Mouse (Mus musculus) hindbrain, embryonic 13.5 days (tissue): Measurements from ENCODE around the gene Camkv. TPM values are rescaled to one million over a fixed set of nuclear protein-coding genes. Genes with fewer than 3 reads are reported as not detected.

Experiments used
- ATAC-seq: fragments of 200-750 bp; cut with Nextera tagmentation; 2 replicates; pipeline ENCODE4 v1.8.0; 2017; ENCODE audit warnings: moderate TSS enrichment; ENCODE audit not compliant: low FRiP score
- H3K27ac ChIP-seq: fragments of 300-500 bp; sonication (generic); 2 replicates; pipeline ENCODE4 v1.5.1; 2015; ENCODE audit warnings: inconsistent platforms, mild to moderate bottlenecking, moderate library complexity
- H3K27me3 ChIP-seq: fragments of 300-500 bp; sonication (generic); 2 replicates; pipeline ENCODE4 v1.6.1; 2015; ENCODE audit warnings: mild to moderate bottlenecking, inconsistent platforms
- H3K36me3 ChIP-seq: fragments of 300-500 bp; sonication (generic); 2 replicates; pipeline ENCODE4 v1.6.1; 2015; ENCODE audit warnings: mild to moderate bottlenecking, inconsistent platforms
- H3K4me1 ChIP-seq: fragments of 300-500 bp; sonication (generic); replicated peaks from 2 replicates; pipeline ENCODE4 v1.6.1; 2015; ENCODE audit warnings: inconsistent platforms
- H3K4me2 ChIP-seq: fragments of 300-500 bp; sonication (generic); 2 replicates; pipeline ENCODE4 v1.6.1; 2015; ENCODE audit warnings: inconsistent platforms, mild to moderate bottlenecking, moderate library complexity
- H3K4me3 ChIP-seq: fragments of 300-500 bp; sonication (generic); 2 replicates; pipeline ENCODE4 v1.5.1; 2015; ENCODE audit warnings: mild to moderate bottlenecking, inconsistent platforms
- H3K9ac ChIP-seq: fragments of 300-500 bp; sonication (generic); 2 replicates; pipeline ENCODE4 v1.6.1; 2015; ENCODE audit warnings: mild to moderate bottlenecking, inconsistent platforms
- H3K9me3 ChIP-seq: fragments of 300-500 bp; sonication (generic); 2 replicates; pipeline ENCODE4 v1.6.1; 2016; ENCODE audit warnings: inconsistent platforms
- WGBS: fragments of 180-500 bp; shearing (Covaris S2); methylation state at CpG from one replicate; pipeline ENCODE4 v1.1.7; 2015; 5-methylcytosine and 5-hydroxymethylcytosine counted together
- polyA plus RNA-seq: library from polyadenylated mRNA; unstranded; fragments of >200 nt; fragmentation: Nextera tagmentation; extraction: Ambion mirVana; gene quantifications from 2 replicates; pipeline ENCODE4 v1.2.1, GENCODE M21; 2015

Gene Camkv
- polyA plus RNA-seq, 1 experiment from 2014 or later, result 12.4 TPM

GRCm38 (mm10) chr9:107950460-107951355 is 15.2 kb downstream of the Camkv start:
- peaks cover 16% of the 10 kb centered on the region for H3K4me1 ChIP-seq
- H3K27ac ChIP-seq, result peak overlapping the region; percentile 89
- H3K4me2 ChIP-seq, result peak overlapping the region; percentile 78
- peak; percentile 96 for ATAC-seq
- H3K27me3 ChIP-seq, result no peaks in the 10 kb centered on the region
- no peaks in the 10 kb centered on the region for H3K36me3 ChIP-seq
- peak overlapping the region; percentile 60 for H3K4me3 ChIP-seq
- peak overlapping the region; percentile 76 for H3K9ac ChIP-seq
- H3K9me3 ChIP-seq, result no peaks in the 10 kb centered on the region
- WGBS, result 17% methylated on average over 45 of the region's 45 CpGs

- no peak overlapping the region for H3K4me3 ChIP-seq
- H3K27me3 ChIP-seq, result no peaks in the 10 kb centered on the region
- peaks cover 10% of the 10 kb centered on the region for H3K4me1 ChIP-seq
- 83% methylated on average over 6 of the region's 6 CpGs for WGBS
- no peak overlapping the region for H3K27ac ChIP-seq
- no peak overlapping the region for H3K4me2 ChIP-seq
- no peak overlapping the region for H3K9ac ChIP-seq
- no peaks in the 10 kb centered on the region for H3K9me3 ChIP-seq
- ATAC-seq, result no peak
- H3K36me3 ChIP-seq, result 0 out of 2 replicates have a peak, but pooled peaks cover 6% of the 10 kb centered on the region
Measured at GRCm38 (mm10) chr9:107955613-107956289, 20.3 kb downstream of the Camkv start.

GRCm38 (mm10) chr9:107957141-107957540 is 21.7 kb downstream of the Camkv start:
- Histone ChIP-seq H3K36me3 (0 out of 2 replicates have a peak, but pooled peaks cover 6% of the 10 kb centered on the region), H3K9ac (no peak overlapping the region), H3K27me3 (no peaks in the 10 kb centered on the region), H3K4me2 (no peak overlapping the region), H3K9me3 (no peaks in the 10 kb centered on the region), H3K4me1 (peaks cover 14% of the 10 kb centered on the region), H3K4me3 (no peak overlapping the region), H3K27ac (no peak overlapping the region)
- ATAC-seq, result no peak
- WGBS, result 29% methylated on average over 6 of the region's 6 CpGs

GRCm38 (mm10) chr9:107959896-107960295 is 24.4 kb downstream of the Camkv start:
- no peak overlapping the region for H3K27ac ChIP-seq
- 73% methylated on average over 6 of the region's 6 CpGs for WGBS
- peaks cover 9% of the 10 kb centered on the region; the same call in 1 of the 2 replicates for H3K36me3 ChIP-seq
- H3K4me2 ChIP-seq, result no peak overlapping the region
- H3K27me3 ChIP-seq, result no peaks in the 10 kb centered on the region
- ATAC-seq, result no peak
- H3K9me3 ChIP-seq, result no peaks in the 10 kb centered on the region
- peak overlapping the region; percentile 49; the same call in 1 of the 2 replicates for H3K9ac ChIP-seq
- peaks cover 17% of the 10 kb centered on the region for H3K4me1 ChIP-seq
- H3K4me3 ChIP-seq, result no peak overlapping the region

GRCm38 (mm10) chr9:107960928-107961327 is 25.5 kb downstream of the Camkv start:
- no peak overlapping the region for H3K4me2 ChIP-seq
- H3K27ac ChIP-seq, result peak overlapping the region; percentile 77
- peak overlapping the region; percentile 51; the same call in 1 of the 2 replicates for H3K9ac ChIP-seq

GRCm38 (mm10) chr9:107961351-107961762 is 25.9 kb downstream of the Camkv start:
- Histone ChIP-seq H3K9me3 (no peaks in the 10 kb centered on the region), H3K27ac (peak overlapping the region; percentile 77), H3K9ac (peak overlapping the region; percentile 51), H3K4me1 (peaks cover 17% of the 10 kb centered on the region), H3K36me3 (peaks cover 9% of the 10 kb centered on the region; the same call in 1 of the 2 replicates), H3K4me3 (no peak overlapping the region), H3K4me2 (peak overlapping the region; percentile 29), H3K27me3 (no peaks in the 10 kb centered on the region)
- 72% methylated on average over 10 of the region's 10 CpGs for WGBS
- ATAC-seq, result peak; percentile 39; the same call in 1 of the 2 replicates

More at GRCm38 (mm10) chr9:107960928-107961327, 25.5 kb downstream of the Camkv start:
- Histone ChIP-seq H3K9me3 (no peaks in the 10 kb centered on the region), H3K36me3 (peaks cover 9% of the 10 kb centered on the region; the same call in 1 of the 2 replicates), H3K4me3 (no peak overlapping the region), H3K27me3 (no peaks in the 10 kb centered on the region), H3K4me1 (peaks cover 17% of the 10 kb centered on the region)
- no peak for ATAC-seq
- 81% methylated on average over 4 of the region's 4 CpGs for WGBS

GRCm38 (mm10) chr9:107961881-107962280 is 26.4 kb downstream of the Camkv start:
- H3K9ac ChIP-seq, result peak overlapping the region; percentile 51

GRCm38 (mm10) chr9:107962916-107963315 is 27.4 kb downstream of the Camkv start:
- Histone ChIP-seq H3K36me3 (peaks cover 3% of the 10 kb centered on the region; the same call in 1 of the 2 replicates), H3K4me2 (no peak overlapping the region), H3K27me3 (no peaks in the 10 kb centered on the region), H3K4me1 (peaks cover 17% of the 10 kb centered on the region), H3K9me3 (no peaks in the 10 kb centered on the region), H3K4me3 (no peak overlapping the region), H3K9ac (peak overlapping the region; percentile 19; the same call in 1 of the 2 replicates), H3K27ac (no peak overlapping the region)
- ATAC-seq, result no peak
- 94% methylated on average over 9 of the region's 9 CpGs for WGBS

More at GRCm38 (mm10) chr9:107961881-107962280, 26.4 kb downstream of the Camkv start:
- 57% methylated on average over 5 of the region's 5 CpGs for WGBS
- H3K27me3 ChIP-seq, result no peaks in the 10 kb centered on the region
- peak overlapping the region; percentile 29 for H3K4me2 ChIP-seq
- H3K27ac ChIP-seq, result peak overlapping the region; percentile 77
- H3K4me1 ChIP-seq, result peaks cover 17% of the 10 kb centered on the region
- no peak overlapping the region for H3K4me3 ChIP-seq
- H3K36me3 ChIP-seq, result peaks cover 9% of the 10 kb centered on the region; the same call in 1 of the 2 replicates
- ATAC-seq, result peak; percentile 54
- no peaks in the 10 kb centered on the region for H3K9me3 ChIP-seq

- Histone ChIP-seq H3K9ac (no peak overlapping the region), H3K27ac (no peak overlapping the region), H3K9me3 (no peaks in the 10 kb centered on the region), H3K4me1 (peaks cover 17% of the 10 kb centered on the region), H3K36me3 (peaks cover 3% of the 10 kb centered on the region; the same call in 1 of the 2 replicates), H3K27me3 (no peaks in the 10 kb centered on the region), H3K4me2 (no peak overlapping the region), H3K4me3 (no peak overlapping the region)
- WGBS, result 24% methylated on average over 5 of the region's 5 CpGs
- 0 out of 2 replicates have a peak, but pooled peaks have one; percentile 22 for ATAC-seq
Measured at GRCm38 (mm10) chr9:107963700-107964099, 28.2 kb downstream of the Camkv start.

GRCm38 (mm10) chr9:107964681-107965080 is 29.2 kb downstream of the Camkv start:
- no peaks in the 10 kb centered on the region for H3K27me3 ChIP-seq
- H3K9me3 ChIP-seq, result no peaks in the 10 kb centered on the region
- no peak overlapping the region for H3K9ac ChIP-seq
- H3K36me3 ChIP-seq, result peaks cover 7% of the 10 kb centered on the region; the same call in 1 of the 2 replicates
- no peak overlapping the region for H3K27ac ChIP-seq
- WGBS, result 94% methylated on average over 9 of the region's 9 CpGs
- ATAC-seq, result no peak
- H3K4me2 ChIP-seq, result no peak overlapping the region
- no peak overlapping the region for H3K4me3 ChIP-seq
- H3K4me1 ChIP-seq, result peaks cover 17% of the 10 kb centered on the region

- no peaks in the 10 kb centered on the region for H3K27me3 ChIP-seq
- H3K4me1 ChIP-seq, result peaks cover 8% of the 10 kb centered on the region
- H3K4me2 ChIP-seq, result no peak overlapping the region
- no peak for ATAC-seq
- WGBS, result 93% methylated on average over 10 of the region's 10 CpGs
- H3K27ac ChIP-seq, result no peak overlapping the region
- H3K9me3 ChIP-seq, result no peaks in the 10 kb centered on the region
- no peak overlapping the region for H3K9ac ChIP-seq
- no peak overlapping the region for H3K4me3 ChIP-seq
- peaks cover 13% of the 10 kb centered on the region for H3K36me3 ChIP-seq
Measured at GRCm38 (mm10) chr9:107966676-107967075, 31.2 kb downstream of the Camkv start.

- no peaks in the 10 kb centered on the region for H3K9me3 ChIP-seq
- no peak overlapping the region for H3K9ac ChIP-seq
- no peak for ATAC-seq
- H3K27ac ChIP-seq, result no peak overlapping the region
- 0 out of 2 replicates have a peak, but pooled peaks cover 3% of the 10 kb centered on the region for H3K4me1 ChIP-seq
- no peak overlapping the region for H3K4me3 ChIP-seq
- H3K27me3 ChIP-seq, result no peaks in the 10 kb centered on the region
- WGBS, result 93% methylated on average over 6 of the region's 6 CpGs
- no peak overlapping the region for H3K4me2 ChIP-seq
- peaks cover 10% of the 10 kb centered on the region for H3K36me3 ChIP-seq
Measured at GRCm38 (mm10) chr9:107967437-107967836, 32.0 kb downstream of the Camkv start.
